Comparison of ENCODE assay signal across 1 mouse cellular context in the genomic region with DNA sequence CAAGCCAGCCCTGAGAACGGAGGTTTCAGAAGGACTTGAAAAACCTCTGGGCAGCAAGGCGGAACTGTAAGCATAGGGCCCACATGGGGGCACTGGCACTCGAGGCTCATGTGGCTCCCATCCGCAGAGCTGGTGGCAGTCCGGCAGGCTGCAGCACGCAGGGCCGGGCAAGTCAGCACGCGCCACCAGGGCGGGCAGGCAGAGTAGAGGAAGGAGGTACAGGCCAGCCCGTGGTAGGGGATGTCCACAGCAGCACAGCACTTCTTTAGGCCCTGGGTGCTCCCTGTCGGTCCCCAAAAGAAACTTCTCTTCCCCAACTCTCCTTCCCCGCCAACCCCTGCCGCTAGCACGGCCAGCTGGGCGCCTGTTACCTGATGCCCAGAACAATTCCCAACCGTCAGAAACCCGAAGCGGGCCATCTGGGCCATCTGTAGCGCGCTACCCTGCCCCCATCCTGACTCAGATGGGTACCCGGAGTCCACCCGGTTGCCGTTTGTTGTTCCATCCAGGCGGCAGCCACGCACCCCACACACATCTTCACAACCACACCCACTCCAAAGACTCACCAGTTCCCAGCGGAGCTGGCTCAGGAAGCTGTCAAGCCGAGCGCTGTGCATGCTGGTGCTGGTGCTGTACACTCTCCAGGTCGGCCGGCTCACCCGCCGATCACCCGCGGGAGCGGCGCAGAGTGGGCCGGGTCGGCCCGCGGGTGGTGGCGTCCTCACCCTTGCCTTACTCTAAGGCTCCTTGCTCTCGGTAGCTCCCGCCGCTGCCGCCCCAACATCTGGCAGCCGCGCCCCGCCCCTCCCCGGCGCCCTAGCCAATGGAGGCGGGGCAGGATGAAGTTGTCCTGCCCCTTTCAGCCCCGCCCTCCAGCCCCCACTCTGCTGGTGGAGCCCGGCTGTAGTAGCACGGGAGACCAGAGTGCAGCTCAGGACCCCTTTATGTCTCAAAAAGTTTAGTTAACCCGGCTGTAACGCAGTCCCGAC.
TF ChIP-seq lines count a peak whose summit lies in the region.

Gene Inka1, minus strand, starts transcription at position 749 of the 989 bp plus-strand sequence.

TF ChIP-seq in MEL, 35 proteins besides CTCF, POLR2A, EP300 and RAD21 (continued from another document):
- peak; percentile 13; the same call in 1 of the 2 replicates for TF ChIP-seq BHLHE40 (IDR thresholded peaks at IDR 0.05; ENCODE audit: borderline replicate concordance, low read depth, low read length)
- 0 out of 2 replicates have a peak, but pooled peaks have one; percentile 4 for TF ChIP-seq ETS1 (IDR thresholded peaks at IDR 0.05; ENCODE audit: low read depth, low read length)
- TF ChIP-seq MAX (IDR thresholded peaks at IDR 0.05; ENCODE audit: low read length) = peak; percentile 76
- peak; percentile 86 for TF ChIP-seq NELFE (IDR thresholded peaks at IDR 0.05; ENCODE audit: low read depth, low read length)
- TF ChIP-seq POLR2AphosphoS5 (IDR thresholded peaks at IDR 0.05; ENCODE audit: borderline replicate concordance, low read depth, low read length) = peak; percentile 87; the same call in 1 of the 2 replicates
- TF ChIP-seq KAT2A (conservative IDR thresholded peaks at IDR 0.05; ENCODE audit: low read depth, low read length) = no peak
- no peak for TF ChIP-seq RCOR1 (IDR thresholded peaks at IDR 0.05; ENCODE audit: low read depth, low read length)
- no peak for TF ChIP-seq GATA1 (IDR thresholded peaks at IDR 0.05; ENCODE audit: low read depth, low read length)
- TF ChIP-seq SIN3A (IDR thresholded peaks at IDR 0.05; ENCODE audit: low read length) = peak; percentile 70
- TF ChIP-seq USF2 (IDR thresholded peaks at IDR 0.05; ENCODE audit: borderline replicate concordance in 1 of 2, insufficient read depth in 1 of 2, low read depth in 1 of 2, low read length in 2 of 2) = no peak
- no peak for TF ChIP-seq CHD1 (IDR thresholded peaks at IDR 0.05; ENCODE audit: low read depth, low read length)
- peak; percentile 23; the same call in 1 of the 2 replicates for TF ChIP-seq MEF2A (IDR thresholded peaks at IDR 0.05; ENCODE audit: extremely low read depth, insufficient replicate concordance, low read depth, low read length, poor library complexity, severe bottlenecking)
- TF ChIP-seq MAZ (IDR thresholded peaks at IDR 0.05; ENCODE audit: low read depth, low read length) = peak; percentile 76
- TF ChIP-seq MYC (IDR thresholded peaks at IDR 0.05; ENCODE audit: low read depth, low read length) = peak; percentile 32
- TF ChIP-seq JUND (IDR thresholded peaks at IDR 0.05; ENCODE audit: low read depth, low read length) = no peak
- no peak for TF ChIP-seq NRF1 (IDR thresholded peaks at IDR 0.05; ENCODE audit: insufficient read depth, low read depth, low read length, poor library complexity, severe bottlenecking)
- no peak for TF ChIP-seq ZNF384 (IDR thresholded peaks at IDR 0.05; ENCODE audit: low read depth, low read length)
- 0 out of 2 replicates have a peak, but pooled peaks have one; percentile 21 for TF ChIP-seq ZKSCAN1 (IDR thresholded peaks at IDR 0.05; ENCODE audit: low read depth, low read length)
- 0 out of 2 replicates have a peak, but pooled peaks have one; percentile 3 for TF ChIP-seq ELF1 (IDR thresholded peaks at IDR 0.05; ENCODE audit: low read depth, low read length)
- TF ChIP-seq TCF12 (IDR thresholded peaks at IDR 0.05; ENCODE audit: low read depth, low read length) = peak; percentile 56; the same call in 1 of the 2 replicates
- no peak for TF ChIP-seq ZC3H11A (IDR thresholded peaks at IDR 0.05; ENCODE audit: low read depth, low read length)
